Mouse (Mus musculus): Measurements from ENCODE around the gene Pfkl. TPM values are rescaled to one million over a fixed set of nuclear protein-coding genes. Genes with fewer than 3 reads are reported as not detected.

Gene Pfkl
- polyA plus RNA-seq, 1 experiment: 32.1 TPM

- H3K4me1 ChIP-seq (ENCODE audit: control insufficient read depth, insufficient read depth, low read length): no peaks in the 10 kb centered on the region
- no peak for TF ChIP-seq POLR2A (IDR thresholded peaks at IDR 0.05; ENCODE audit: borderline replicate concordance, low read depth, low read length)
- no peak for TF ChIP-seq CTCF (IDR thresholded peaks at IDR 0.05; ENCODE audit: low read depth, low read length)
- no peak overlapping the region for H3K4me3 ChIP-seq (ENCODE audit: insufficient read depth, low read length)
- H3K27ac ChIP-seq (ENCODE audit: insufficient read depth, low read depth, low read length): no peak overlapping the region
These were observed 70.2 kb downstream of the Pfkl start for GRCm38 (mm10) chr10:77939685-77940084.

Other genes with a start within 250 kb of the Pfkl start
- gene Gm3238, start 238.8 kb downstream of the Pfkl start, polyA plus RNA-seq (2012; ENCODE audit: insufficient read depth, insufficient read length, missing spikeins): not detected in 2 replicates
- not detected in 2 replicates for gene Gm7138, start 233.1 kb downstream of the Pfkl start, polyA plus RNA-seq (2012; ENCODE audit: insufficient read depth, insufficient read length, missing spikeins)
- gene Gm3250, start 227.5 kb downstream of the Pfkl start, polyA plus RNA-seq (2012; ENCODE audit: insufficient read depth, insufficient read length, missing spikeins): not detected in 2 replicates
- gene Gm7137, start 221.9 kb downstream of the Pfkl start, polyA plus RNA-seq (2012; ENCODE audit: insufficient read depth, insufficient read length, missing spikeins): not detected in 2 replicates
- gene Gm9639, start 215.0 kb downstream of the Pfkl start, polyA plus RNA-seq (2012; ENCODE audit: insufficient read depth, insufficient read length, missing spikeins): not detected in 2 replicates
- gene Gm19668, start 210.9 kb downstream of the Pfkl start, polyA plus RNA-seq (2012; ENCODE audit: insufficient read depth, insufficient read length, missing spikeins): not detected in 2 replicates
- gene Gm9507, start 198.2 kb downstream of the Pfkl start, polyA plus RNA-seq (2012; ENCODE audit: insufficient read depth, insufficient read length, missing spikeins): not detected in 2 replicates
- gene Gm2696, start 195.4 kb downstream of the Pfkl start, polyA plus RNA-seq (2012; ENCODE audit: insufficient read depth, insufficient read length, missing spikeins): not detected in 2 replicates
- gene Krtap10-4, start 183.0 kb downstream of the Pfkl start, polyA plus RNA-seq (2012; ENCODE audit: insufficient read depth, insufficient read length, missing spikeins): not detected in 2 replicates
- not detected in 2 replicates for gene Krtap10-10, start 174.1 kb downstream of the Pfkl start, polyA plus RNA-seq (2012; ENCODE audit: insufficient read depth, insufficient read length, missing spikeins)
- not detected in 2 replicates for gene Gm36176, start 163.3 kb downstream of the Pfkl start, polyA plus RNA-seq (2012; ENCODE audit: insufficient read depth, insufficient read length, missing spikeins)
- not detected in 2 replicates for gene Gm10318, start 157.2 kb downstream of the Pfkl start, polyA plus RNA-seq (2012; ENCODE audit: insufficient read depth, insufficient read length, missing spikeins)
- not detected in 2 replicates for gene Gm3285, start 148.1 kb downstream of the Pfkl start, polyA plus RNA-seq (2012; ENCODE audit: insufficient read depth, insufficient read length, missing spikeins)
- 0.19 TPM in 1 of 2 replicates, not detected in the other for gene Lrrc3, start 107.5 kb downstream of the Pfkl start, polyA plus RNA-seq (2012; ENCODE audit: insufficient read depth, insufficient read length, missing spikeins)
- gene Trpm2, start 39.5 kb downstream of the Pfkl start, polyA plus RNA-seq (2012; ENCODE audit: insufficient read depth, insufficient read length, missing spikeins): 8.6 and 13.8 TPM in 2 replicates
- 12.4 and 13.6 TPM in 2 replicates for gene 1810043G02Rik, start 31.6 kb downstream of the Pfkl start, polyA plus RNA-seq (2012; ENCODE audit: insufficient read depth, insufficient read length, missing spikeins)
- 1.5 and 2.2 TPM in 2 replicates for gene Dnmt3l, start 31.9 kb upstream of the Pfkl start, polyA plus RNA-seq (2012; ENCODE audit: insufficient read depth, insufficient read length, missing spikeins)
- gene Aire, start 33.5 kb upstream of the Pfkl start, polyA plus RNA-seq (2012; ENCODE audit: insufficient read depth, insufficient read length, missing spikeins): not detected in 2 replicates
- gene Icosl, start 59.2 kb upstream of the Pfkl start, polyA plus RNA-seq (2012; ENCODE audit: insufficient read depth, insufficient read length, missing spikeins): 18.6 and 20.8 TPM in 2 replicates
- 31.2 and 33.4 TPM in 2 replicates for gene D10Jhu81e, start 159.7 kb upstream of the Pfkl start, polyA plus RNA-seq (2012; ENCODE audit: insufficient read depth, insufficient read length, missing spikeins)
- 3.7 and 4.5 TPM in 2 replicates for gene Pwp2, start 175.1 kb upstream of the Pfkl start, polyA plus RNA-seq (2012; ENCODE audit: insufficient read depth, insufficient read length, missing spikeins)
- gene Trappc10, start 234.6 kb upstream of the Pfkl start, polyA plus RNA-seq (2012; ENCODE audit: insufficient read depth, insufficient read length, missing spikeins): 25.2 and 29.6 TPM in 2 replicates